8 mouse cellular contexts compared by ENCODE assay signal in genomic region chr9:62367510-62368071, GRCm38 (mm10). TPM values are rescaled to one million over a fixed set of nuclear protein-coding genes. Genes with fewer than 3 reads are reported as not detected.
DNase-seq lines count a peak whose midpoint lies in the region; ATAC-seq and TF ChIP-seq lines count a peak whose summit lies in the region.

No protein-coding gene starts in this region.

- TF ChIP-seq POLR2A in lung, adult 2 months (IDR thresholded peaks at IDR 0.05; ENCODE audit: borderline replicate concordance, extremely low read depth, low read depth, low read length), result no peak

- H3K4me1 ChIP-seq in lung, adult 2 months (ENCODE audit: control insufficient read depth, insufficient read depth, low read length), result peaks cover 62% of the 10 kb centered on the region
- H3K4me1 ChIP-seq in brown adipose tissue, adult 24 weeks (ENCODE audit: control insufficient read depth, insufficient read depth, insufficient read length, low read length), result peaks cover 77% of the 10 kb centered on the region
- H3K4me1 ChIP-seq in hindbrain, embryonic 14.5 days (replicated peaks; ENCODE audit: control insufficient read depth, insufficient read depth, low read length), result peaks cover 65% of the 10 kb centered on the region
- peaks cover 68% of the 10 kb centered on the region for H3K4me1 ChIP-seq in liver, postnatal 0 days (ENCODE audit: insufficient read depth)

- no peak for ATAC-seq in hindbrain, embryonic 14.5 days (ENCODE audit: low FRiP score)
- ATAC-seq in liver, postnatal 0 days, result no peak

- peak overlapping the region; percentile 13; the same call in 1 of the 2 replicates for H3K9ac ChIP-seq in hindbrain, embryonic 14.5 days
- H3K9ac ChIP-seq in liver, postnatal 0 days (replicated peaks), result peak overlapping the region; percentile 51

- no peak for TF ChIP-seq CTCF in lung, adult 2 months (IDR thresholded peaks at IDR 0.05; ENCODE audit: insufficient read depth, low read length)
- TF ChIP-seq CTCF in liver, postnatal 0 days (IDR thresholded peaks at IDR 0.05; ENCODE audit: low read depth), result no peak

- 0 out of 2 replicates have a peak, but pooled peaks cover 5% of the 10 kb centered on the region for H3K36me3 ChIP-seq in hindbrain, embryonic 14.5 days (replicated peaks; ENCODE audit: control insufficient read depth, insufficient read depth)
- peaks cover 7% of the 10 kb centered on the region for H3K36me3 ChIP-seq in liver, postnatal 0 days (replicated peaks; ENCODE audit: insufficient read depth, low read length)

- no peaks in the 10 kb centered on the region for H3K9me3 ChIP-seq in hindbrain, embryonic 14.5 days (ENCODE audit: control insufficient read depth, low read length)
- H3K9me3 ChIP-seq in liver, postnatal 0 days (ENCODE audit: low read length), result no peaks in the 10 kb centered on the region

- TF ChIP-seq EP300 in liver, postnatal 0 days (IDR thresholded peaks at IDR 0.05; ENCODE audit: low read depth), result no peak

- peak; percentile 18 for DNase-seq in lung, adult 2 months
- DNase-seq in lung, postnatal 25 days (ENCODE audit: low spot score), result no peak
- DNase-seq in hindbrain, embryonic 14.5 days (ENCODE audit: low spot score), result no peak
- no peak for DNase-seq in liver, postnatal 0 days
- no peak for DNase-seq in embryo, embryonic 9.5 days (ENCODE audit: extremely low spot score)
- no peak for DNase-seq in ovary, postnatal 10 days (ENCODE audit: low spot score)
- no peak for DNase-seq in yolk sac, embryonic 10.5 days (ENCODE audit: low spot score)

- no peak overlapping the region for H3K4me2 ChIP-seq in hindbrain, embryonic 14.5 days (replicated peaks)
- H3K4me2 ChIP-seq in liver, postnatal 0 days (ENCODE audit: low read depth, low read length), result peak overlapping the region; percentile 38

- WGBS in lung, adult 2 months, result 11% methylated on average over 10 of the region's 10 CpGs
- WGBS in hindbrain, embryonic 14.5 days, result 51% methylated on average over 10 of the region's 10 CpGs
- WGBS in liver, postnatal 0 days (ENCODE audit: insufficient replicate concordance), result 22% methylated on average over 10 of the region's 10 CpGs

- no peaks in the 10 kb centered on the region for H3K27me3 ChIP-seq in hindbrain, embryonic 14.5 days (ENCODE audit: control insufficient read depth, insufficient read depth, low read length)
- no peaks in the 10 kb centered on the region for H3K27me3 ChIP-seq in liver, postnatal 0 days (ENCODE audit: insufficient read depth, low read length)

- H3K27ac ChIP-seq in brown adipose tissue, adult 24 weeks (replicated peaks; ENCODE audit: low read depth, low read length), result peak overlapping the region; percentile 88
- peak overlapping the region; percentile 39 for H3K27ac ChIP-seq in hindbrain, embryonic 14.5 days
- peak overlapping the region; percentile 84 for H3K27ac ChIP-seq in liver, postnatal 0 days (ENCODE audit: low read depth)

- H3K4me3 ChIP-seq in lung, adult 2 months (replicated peaks; ENCODE audit: extremely low read depth, low read depth, low read length), result peak overlapping the region; percentile 8
- peak overlapping the region; percentile 12; the same call in 1 of the 2 replicates for H3K4me3 ChIP-seq in brown adipose tissue, adult 24 weeks (ENCODE audit: insufficient read depth, low read depth, low read length)
- H3K4me3 ChIP-seq in hindbrain, embryonic 14.5 days (replicated peaks; ENCODE audit: low read length), result no peak overlapping the region
- H3K4me3 ChIP-seq in liver, postnatal 0 days (ENCODE audit: low read depth, low read length), result no peak overlapping the region

RNA-seq across cellular contexts. Expression of gene Anp32a, which starts 26.5 kb away (rescaled TPM):
- polyA plus RNA-seq in lung, adult 2 months (2012; rRNA removed), result 28.9 and 58.2 TPM in 2 replicates
- polyA plus RNA-seq in brown adipose tissue, adult 24 weeks (2012; ENCODE audit: insufficient read depth, insufficient read length, missing spikeins), result 578 and 694 TPM in 2 replicates
- polyA plus RNA-seq in hindbrain, embryonic 14.5 days (2014; fragmentation: Nextera tagmentation; extraction: Ambion mirVana), result 73.0 and 85.4 TPM in 2 replicates
- polyA plus RNA-seq in liver, postnatal 0 days (2015; fragmentation: Nextera tagmentation; extraction: Ambion mirVana), result 54.5 and 60.4 TPM in 2 replicates

Comparison
In these comparisons a context has a peak if more than half of its experiments do, and no peak if none do; other contexts are left out.
1. H3K4me3 ChIP-seq: peak in lung, adult 2 months (single experiment) and brown adipose tissue, adult 24 weeks (single experiment); none in hindbrain, embryonic 14.5 days (single experiment) and liver, postnatal 0 days (single experiment).
2. Peak in every context shown above with its lines, with median percentiles within 50 percentile points of each other: H3K27ac ChIP-seq.